In genomic region chr1:66960536-66961243, GRCm38 (mm10) we compare ENCODE assay signal across 31 mouse cellular contexts. TPM values are rescaled to one million over a fixed set of nuclear protein-coding genes. Genes with fewer than 3 reads are reported as not detected.
A peak's percentile ranks its signal among the peaks of the same experiment; 100 is the strongest.
DNase-seq lines count a peak whose midpoint lies in the region; ATAC-seq and TF ChIP-seq lines count a peak whose summit lies in the region.
"Had no signal": no experiment of that assay in that cellular context is flagged by ENCODE, and none has a peak within 500 bp of the region (broad histone marks: within the 10 kb centered on the region; RNA-seq: fewer than 3 reads in every experiment).

No protein-coding gene starts in this region.

- no peaks in the 10 kb centered on the region for H3K79me2 ChIP-seq in CH12.LX (replicated peaks; ENCODE audit: control insufficient read depth, extremely low read depth, insufficient read depth, poor library complexity, severe bottlenecking)

- TF ChIP-seq POLR2A in CH12.LX (IDR thresholded peaks at IDR 0.05; ENCODE audit: low read depth, low read length): no peak

- no peaks in the 10 kb centered on the region for H3K36me3 ChIP-seq in embryonic facial prominence, embryonic 14.5 days (ENCODE audit: control insufficient read depth, insufficient read depth, low read length)
- no peaks in the 10 kb centered on the region for H3K36me3 ChIP-seq in embryonic facial prominence, embryonic 10.5 days (replicated peaks)
- no peaks in the 10 kb centered on the region for H3K36me3 ChIP-seq in limb, embryonic 12.5 days
- H3K36me3 ChIP-seq in limb, embryonic 10.5 days: no peaks in the 10 kb centered on the region
- H3K36me3 ChIP-seq in CH12.LX (replicated peaks in 1 of 2; ENCODE audit: control insufficient read depth in 1 of 2, insufficient read depth in 1 of 2, low read length in 1 of 2): no peaks in the 10 kb centered on the region
- H3K36me3 ChIP-seq: embryonic facial prominence, embryonic 15.5 days; forebrain, embryonic 12.5 days; heart, embryonic 10.5 days; hindbrain, embryonic 12.5 days; liver, embryonic 12.5 days; midbrain, embryonic 12.5 days; stomach, embryonic 15.5 days had no signal

- intact Hi-C loops in left cerebral cortex, postnatal 4 days (cut with DNase I): no loop called here

- no peak overlapping the region for H3K9ac ChIP-seq in embryonic facial prominence, embryonic 14.5 days (ENCODE audit: low read depth, low read length)
- no peak overlapping the region for H3K9ac ChIP-seq in limb, embryonic 12.5 days (replicated peaks)
- no peak overlapping the region for H3K9ac ChIP-seq in CH12.LX (ENCODE audit: insufficient read depth, low read depth)
- H3K9ac ChIP-seq: embryonic facial prominence, embryonic 15.5 days; forebrain, embryonic 12.5 days; hindbrain, embryonic 12.5 days; liver, embryonic 12.5 days; liver, postnatal 0 days; midbrain, embryonic 12.5 days; stomach, embryonic 15.5 days had no signal

- in situ Hi-C loops in CH12.LX (cut with MboI; ENCODE audit: low pct_ligation_motif_present, low pct_unique_long_range_greater_than_20kb, low sequenced_read_pairs): no loop called here

- dilution Hi-C loops in CH12.LX (cut with MboI; ENCODE audit: extremely low pct_ligation_motif_present, extremely low pct_unique_long_range_greater_than_20kb, low sequenced_read_pairs): no loop called here

- no peak for TF ChIP-seq RAD21 in CH12.LX (IDR thresholded peaks at IDR 0.05; ENCODE audit: low read depth, low read length)

- peak; percentile 14 for DNase-seq in embryonic facial prominence, embryonic 14.5 days (ENCODE audit: low spot score)
- DNase-seq in embryonic facial prominence, embryonic 10.5 days (ENCODE audit: low spot score): no peak
- DNase-seq in limb, embryonic 10.5 days (ENCODE audit: low spot score): no peak
- DNase-seq in CH12.LX (ENCODE audit: extremely low read depth): peak; percentile 73
- peak; percentile 77 for DNase-seq in ZHBTc4 (ENCODE audit: low read depth, low spot score)
- DNase-seq in frontal cortex, postnatal 36 days (ENCODE audit: low spot score in 2 of 2): no peak
- DNase-seq in left cerebral cortex, postnatal 4 days: no peak
- DNase-seq: adrenal gland, adult 8-10 months; cerebellum, adult 11-12 months; cerebellum, postnatal 10 days; gastrocnemius, postnatal 25 days; heart, adult 11 months; kidney, adult 8-10 months; kidney, postnatal 10 days; layer of hippocampus, postnatal 36 days; liver, postnatal 0 days; lung, postnatal 4 days; retina, postnatal 1 day; right cerebral cortex, postnatal 25 days had no signal

- peaks cover 5% of the 10 kb centered on the region for H3K9me3 ChIP-seq in embryonic facial prominence, embryonic 14.5 days (ENCODE audit: control insufficient read depth, low read length)
- peaks cover 7% of the 10 kb centered on the region; the same call in 1 of the 2 replicates for H3K9me3 ChIP-seq in embryonic facial prominence, embryonic 10.5 days
- peaks cover 3% of the 10 kb centered on the region; the same call in 1 of the 2 replicates for H3K9me3 ChIP-seq in limb, embryonic 12.5 days
- no peaks in the 10 kb centered on the region for H3K9me3 ChIP-seq in limb, embryonic 10.5 days (replicated peaks)
- H3K9me3 ChIP-seq in CH12.LX (replicated peaks; ENCODE audit: low read length): peaks cover 7% of the 10 kb centered on the region
- H3K9me3 ChIP-seq: embryonic facial prominence, embryonic 15.5 days; liver, embryonic 12.5 days; stomach, embryonic 15.5 days had no signal

- 50% methylated on average over 8 of the region's 8 CpGs for WGBS in embryonic facial prominence, embryonic 14.5 days
- 49% methylated on average over 8 of the region's 8 CpGs for WGBS in embryonic facial prominence, embryonic 10.5 days
- 56% methylated on average over 8 of the region's 8 CpGs for WGBS in limb, embryonic 12.5 days
- 67% methylated on average over 8 of the region's 8 CpGs for WGBS in limb, embryonic 10.5 days

- no peaks in the 10 kb centered on the region for H3K27me3 ChIP-seq in embryonic facial prominence, embryonic 14.5 days (replicated peaks; ENCODE audit: control insufficient read depth, insufficient read depth, low read length)
- no peaks in the 10 kb centered on the region for H3K27me3 ChIP-seq in embryonic facial prominence, embryonic 10.5 days (replicated peaks; ENCODE audit: low read depth, poor library complexity, severe bottlenecking)
- no peaks in the 10 kb centered on the region for H3K27me3 ChIP-seq in limb, embryonic 12.5 days
- no peaks in the 10 kb centered on the region for H3K27me3 ChIP-seq in limb, embryonic 10.5 days (ENCODE audit: low read depth, poor library complexity, severe bottlenecking)
- no peaks in the 10 kb centered on the region for H3K27me3 ChIP-seq in CH12.LX (replicated peaks)
- H3K27me3 ChIP-seq: embryonic facial prominence, embryonic 15.5 days; forebrain, embryonic 12.5 days; hindbrain, embryonic 12.5 days; liver, embryonic 12.5 days; megakaryocyte, embryonic 14.5 days; midbrain, embryonic 12.5 days; stomach, embryonic 15.5 days had no signal

- H3K4me1 ChIP-seq in embryonic facial prominence, embryonic 14.5 days (ENCODE audit: control insufficient read depth, insufficient read depth, low read length): no peaks in the 10 kb centered on the region
- H3K4me1 ChIP-seq in embryonic facial prominence, embryonic 10.5 days: no peaks in the 10 kb centered on the region
- 0 out of 2 replicates have a peak, but pooled peaks cover 4% of the 10 kb centered on the region for H3K4me1 ChIP-seq in limb, embryonic 12.5 days (replicated peaks)
- H3K4me1 ChIP-seq in limb, embryonic 10.5 days: no peaks in the 10 kb centered on the region
- H3K4me1 ChIP-seq in CH12.LX (ENCODE audit: control insufficient read depth in 1 of 2, insufficient read depth in 2 of 2): peaks cover 7 to 13% of the 10 kb centered on the region in 2 experiments; a peak in 3 of 4 replicates
- H3K4me1 ChIP-seq: embryonic facial prominence, embryonic 15.5 days; forebrain, embryonic 12.5 days; heart, embryonic 10.5 days; hindbrain, embryonic 12.5 days; liver, embryonic 12.5 days; megakaryocyte, embryonic 14.5 days; midbrain, embryonic 12.5 days; stomach, embryonic 15.5 days had no signal

- no peak for TF ChIP-seq CTCF in CH12.LX (conservative IDR thresholded peaks at IDR 0.05 in 1 of 2, IDR thresholded peaks at IDR 0.05 in 1 of 2; ENCODE audit: low read depth in 2 of 2, low read length in 2 of 2)

- no peak for TF ChIP-seq EP300 in CH12.LX (IDR thresholded peaks at IDR 0.05; ENCODE audit: low read length)

- no peak for ATAC-seq in embryonic facial prominence, embryonic 14.5 days (ENCODE audit: low read depth)
- ATAC-seq in limb, embryonic 12.5 days (ENCODE audit: insufficient number of reproducible peaks, insufficient read depth, low FRiP score, low TSS enrichment, low read depth): no peak
- ATAC-seq: intestine, embryonic 16.5 days; liver, embryonic 12.5 days; liver, postnatal 0 days had no signal

- H3K4me3 ChIP-seq in embryonic facial prominence, embryonic 14.5 days (ENCODE audit: low read depth, low read length): no peak overlapping the region
- no peak overlapping the region for H3K4me3 ChIP-seq in embryonic facial prominence, embryonic 10.5 days
- H3K4me3 ChIP-seq in limb, embryonic 12.5 days (replicated peaks): no peak overlapping the region
- H3K4me3 ChIP-seq in limb, embryonic 10.5 days: no peak overlapping the region
- H3K4me3 ChIP-seq in CH12.LX (replicated peaks in 1 of 3; ENCODE audit: low read depth in 2 of 3, low read length in 2 of 3, poor library complexity in 1 of 3): no peak overlapping the region
- H3K4me3 ChIP-seq: embryonic facial prominence, embryonic 15.5 days; forebrain, embryonic 12.5 days; heart, embryonic 10.5 days; hindbrain, embryonic 12.5 days; liver, embryonic 12.5 days; megakaryocyte, embryonic 14.5 days; midbrain, embryonic 12.5 days; stomach, embryonic 15.5 days had no signal

- H3K27ac ChIP-seq in embryonic facial prominence, embryonic 14.5 days (replicated peaks; ENCODE audit: low read depth, low read length): no peak overlapping the region
- H3K27ac ChIP-seq in embryonic facial prominence, embryonic 10.5 days (replicated peaks): no peak overlapping the region
- 0 out of 2 replicates have a peak overlapping the region, but pooled peaks have one; percentile 23 for H3K27ac ChIP-seq in limb, embryonic 12.5 days
- H3K27ac ChIP-seq in limb, embryonic 10.5 days: no peak overlapping the region
- no peak overlapping the region for H3K27ac ChIP-seq in CH12.LX (ENCODE audit: insufficient read depth, low read depth)
- H3K27ac ChIP-seq: embryonic facial prominence, embryonic 15.5 days; forebrain, embryonic 12.5 days; heart, embryonic 10.5 days; hindbrain, embryonic 12.5 days; liver, embryonic 12.5 days; midbrain, embryonic 12.5 days; stomach, embryonic 15.5 days had no signal

- no peak overlapping the region for H3K4me2 ChIP-seq in embryonic facial prominence, embryonic 14.5 days (ENCODE audit: low read depth, low read length)
- no peak overlapping the region for H3K4me2 ChIP-seq in limb, embryonic 12.5 days
- peak overlapping the region; percentile 29; the same call in 1 of the 2 replicates for H3K4me2 ChIP-seq in CH12.LX (ENCODE audit: insufficient read depth, low read depth, poor library complexity, severe bottlenecking)
- H3K4me2 ChIP-seq: embryonic facial prominence, embryonic 15.5 days; forebrain, embryonic 12.5 days; hindbrain, embryonic 12.5 days; liver, embryonic 12.5 days; midbrain, embryonic 12.5 days; stomach, embryonic 15.5 days had no signal

TF ChIP-seq in CH12.LX, 34 proteins besides CTCF, POLR2A, EP300 and RAD21 (continues in another document):
- no peak for TF ChIP-seq IRF4 (IDR thresholded peaks at IDR 0.05; ENCODE audit: low read depth, low read length)
- TF ChIP-seq ELF1 (IDR thresholded peaks at IDR 0.05; ENCODE audit: low read depth, low read length): no peak
- TF ChIP-seq JUND (conservative IDR thresholded peaks at IDR 0.05; ENCODE audit: low read depth, low read length): no peak
- TF ChIP-seq E2F4 (IDR thresholded peaks at IDR 0.05; ENCODE audit: insufficient replicate concordance, low read depth, low read length): no peak
- TF ChIP-seq ZMIZ1 (IDR thresholded peaks at IDR 0.05; ENCODE audit: low read depth, low read length): no peak
- no peak for TF ChIP-seq MAZ (IDR thresholded peaks at IDR 0.05; ENCODE audit: low read depth, low read length)
- no peak for TF ChIP-seq ZKSCAN1 (IDR thresholded peaks at IDR 0.05; ENCODE audit: borderline replicate concordance, low read depth, low read length)
- TF ChIP-seq CHD2 (IDR thresholded peaks at IDR 0.05; ENCODE audit: low read length): no peak
- TF ChIP-seq MXI1 (IDR thresholded peaks at IDR 0.05; ENCODE audit: low read depth, low read length): no peak

RNA-seq across cellular contexts. Expression of gene Myl1, which starts 15.5 kb away (rescaled TPM):
- 1,165 and 1,732 TPM in 2 replicates for polyA plus RNA-seq in embryonic facial prominence, embryonic 14.5 days (2014; fragmentation: Nextera tagmentation; extraction: Ambion mirVana)
- polyA plus RNA-seq in embryonic facial prominence, embryonic 10.5 days (2016; fragmentation: Nextera tagmentation; extraction: Ambion mirVana): 0.54 and 1.3 TPM in 2 replicates
- polyA plus RNA-seq in limb, embryonic 12.5 days (2016; fragmentation: Nextera tagmentation; extraction: Ambion mirVana): 170 and 171 TPM in 2 replicates
- 0.74 and 5.4 TPM in 2 replicates for polyA plus RNA-seq in limb, embryonic 10.5 days (2016; fragmentation: Nextera tagmentation; extraction: Ambion mirVana)
- total RNA-seq in CH12.LX (2012; rRNA removed) (not detected in 2 replicates), CH12.LX (2014; rRNA removed) (not detected in 2 replicates)
- not detected in 2 replicates for polyA plus RNA-seq in CH12.LX (2012; ENCODE audit: insufficient read length, low read depth)
- under 1 TPM in 1 of 2 experiments, not detected in 1; 0.70 TPM for total RNA-seq in left cerebral cortex, postnatal 4 days (2021)
- total RNA-seq: common myeloid progenitor, adult 5-6 weeks; monocyte, adult 5-6 weeks had no signal

Comparison
In these comparisons a context has a peak if more than half of its experiments do, and no peak if none do; other contexts are left out.
1. DNase-seq: peak in embryonic facial prominence, embryonic 14.5 days (single experiment), CH12.LX (single experiment) and ZHBTc4 (single experiment); none in embryonic facial prominence, embryonic 10.5 days (single experiment), limb, embryonic 10.5 days (single experiment), frontal cortex, postnatal 36 days (0 of 2) and left cerebral cortex, postnatal 4 days (single experiment).
2. RNA of gene Myl1, which starts 15.5 kb away (polyA plus RNA-seq): 1,165 to 1,732 TPM in embryonic facial prominence, embryonic 14.5 days and 170 to 171 TPM in limb, embryonic 12.5 days; 0.74 to 5.4 TPM in limb, embryonic 10.5 days, 0.54 to 1.3 TPM in embryonic facial prominence, embryonic 10.5 days and not detected in CH12.LX; every median in the first group is over 10 times any median in the second.